22 mouse cellular contexts compared by ENCODE assay signal in the genomic region with DNA sequence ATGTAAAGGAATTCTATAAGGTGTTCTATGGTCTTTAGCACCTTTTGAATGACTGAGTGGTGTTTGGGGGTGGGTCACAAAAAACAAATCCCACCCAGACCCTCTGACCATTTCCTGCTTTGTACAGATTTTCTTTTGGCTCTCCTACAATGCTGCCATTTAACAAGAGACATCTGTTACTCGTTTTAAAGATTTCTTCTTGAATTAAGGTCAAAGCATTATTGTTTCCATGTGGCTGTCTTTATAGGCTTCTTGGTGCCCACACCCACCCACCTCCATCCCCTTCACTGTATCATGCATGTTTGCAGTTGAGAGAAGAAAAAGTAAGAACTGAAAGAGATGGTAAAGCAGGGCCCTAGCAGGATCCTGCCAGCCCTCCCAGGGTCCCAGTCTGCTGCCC. TPM values are rescaled to one million over a fixed set of nuclear protein-coding genes. Genes with fewer than 3 reads are reported as not detected.
A peak's percentile ranks its signal among the peaks of the same experiment; 100 is the strongest.
DNase-seq lines count a peak whose midpoint lies in the region; ATAC-seq and TF ChIP-seq lines count a peak whose summit lies in the region.
"Had no signal": no experiment of that assay in that cellular context is flagged by ENCODE, and none has a peak within 500 bp of the region (broad histone marks: within the 10 kb centered on the region; RNA-seq: fewer than 3 reads in every experiment).

No protein-coding gene starts in this region.

- DNase-seq in embryo, embryonic 10.5 days (ENCODE audit: low spot score): peak; percentile 16
- peak; percentile 81 for DNase-seq in embryonic facial prominence, embryonic 11.5 days (ENCODE audit: low spot score)
- peak; percentile 57 for DNase-seq in hindlimb bud, embryonic 11.5 days (ENCODE audit: extremely low spot score, low read depth, low spot score)
- no peak for DNase-seq in heart, embryonic 10.5 days (ENCODE audit: low spot score)
- no peak for DNase-seq in forebrain, postnatal 0 days
- DNase-seq in right cerebral cortex, postnatal 25 days: no peak
- DNase-seq: adrenal gland, adult 8-10 months; cerebellum, adult 11-12 months; cerebellum, adult 9-10 months; cerebellum, postnatal 36 days; gastrocnemius, postnatal 14 days; heart, adult 2 months; kidney, adult 2 months had no signal

- H3K4me1 ChIP-seq in embryonic facial prominence, embryonic 11.5 days (ENCODE audit: control insufficient read depth, insufficient read depth, low read length): no peaks in the 10 kb centered on the region
- H3K4me1 ChIP-seq in limb, embryonic 13.5 days: peaks cover 20% of the 10 kb centered on the region
- no peaks in the 10 kb centered on the region for H3K4me1 ChIP-seq in heart, embryonic 10.5 days
- no peaks in the 10 kb centered on the region for H3K4me1 ChIP-seq in forebrain, postnatal 0 days (ENCODE audit: insufficient read depth)
- H3K4me1 ChIP-seq in midbrain, embryonic 15.5 days: no peaks in the 10 kb centered on the region
- H3K4me1 ChIP-seq: forebrain, embryonic 13.5 days; heart, embryonic 12.5 days; hindbrain, embryonic 10.5 days had no signal

- no peak overlapping the region for H3K27ac ChIP-seq in embryonic facial prominence, embryonic 11.5 days (replicated peaks; ENCODE audit: low read depth, low read length)
- peak overlapping the region; percentile 70; the same call in 1 of the 2 replicates for H3K27ac ChIP-seq in limb, embryonic 13.5 days
- H3K27ac ChIP-seq in heart, embryonic 10.5 days: no peak overlapping the region
- H3K27ac ChIP-seq in forebrain, postnatal 0 days (ENCODE audit: low read depth, low read length): no peak overlapping the region
- no peak overlapping the region for H3K27ac ChIP-seq in midbrain, embryonic 15.5 days
- H3K27ac ChIP-seq: embryonic facial prominence, embryonic 12.5 days; forebrain, embryonic 13.5 days; heart, adult 2 months; hindbrain, embryonic 10.5 days; hindbrain, embryonic 14.5 days had no signal

- TF ChIP-seq CTCF in forebrain, postnatal 0 days (IDR thresholded peaks at IDR 0.05; ENCODE audit: low read depth): no peak

- H3K9me3 ChIP-seq in embryonic facial prominence, embryonic 11.5 days (replicated peaks; ENCODE audit: control insufficient read depth, low read length): no peaks in the 10 kb centered on the region
- no peaks in the 10 kb centered on the region for H3K9me3 ChIP-seq in limb, embryonic 13.5 days
- no peaks in the 10 kb centered on the region for H3K9me3 ChIP-seq in heart, embryonic 10.5 days
- H3K9me3 ChIP-seq in forebrain, postnatal 0 days (ENCODE audit: low read length): no peaks in the 10 kb centered on the region
- H3K9me3 ChIP-seq in midbrain, embryonic 15.5 days: no peaks in the 10 kb centered on the region
- H3K9me3 ChIP-seq: embryonic facial prominence, embryonic 12.5 days; forebrain, embryonic 13.5 days; heart, embryonic 12.5 days; hindbrain, embryonic 10.5 days had no signal

- WGBS in embryonic facial prominence, embryonic 11.5 days: 37% methylated on average over 1 of the region's 1 CpGs
- WGBS in limb, embryonic 13.5 days: 7% methylated on average over 1 of the region's 1 CpGs
- WGBS in heart, embryonic 10.5 days: 59% methylated on average over 1 of the region's 1 CpGs
- 57% methylated on average over 1 of the region's 1 CpGs for WGBS in forebrain, postnatal 0 days
- WGBS in midbrain, embryonic 15.5 days: 64% methylated on average over 1 of the region's 1 CpGs

- no peak overlapping the region for H3K4me3 ChIP-seq in embryonic facial prominence, embryonic 11.5 days (ENCODE audit: low read depth, low read length)
- no peak overlapping the region for H3K4me3 ChIP-seq in limb, embryonic 13.5 days
- H3K4me3 ChIP-seq in heart, embryonic 10.5 days: no peak overlapping the region
- no peak overlapping the region for H3K4me3 ChIP-seq in forebrain, postnatal 0 days (ENCODE audit: low read depth, low read length)
- H3K4me3 ChIP-seq in midbrain, embryonic 15.5 days: no peak overlapping the region
- H3K4me3 ChIP-seq: embryonic facial prominence, embryonic 12.5 days; forebrain, embryonic 13.5 days; heart, adult 2 months; heart, embryonic 12.5 days; hindbrain, embryonic 10.5 days had no signal

- H3K9ac ChIP-seq in embryonic facial prominence, embryonic 11.5 days (replicated peaks; ENCODE audit: low read length): no peak overlapping the region
- no peak overlapping the region for H3K9ac ChIP-seq in limb, embryonic 13.5 days
- H3K9ac ChIP-seq in forebrain, postnatal 0 days: no peak overlapping the region
- H3K9ac ChIP-seq in midbrain, embryonic 15.5 days: no peak overlapping the region
- H3K9ac ChIP-seq: embryonic facial prominence, embryonic 12.5 days; forebrain, embryonic 13.5 days; heart, embryonic 12.5 days; hindbrain, embryonic 14.5 days had no signal

- H3K36me3 ChIP-seq in embryonic facial prominence, embryonic 11.5 days (replicated peaks; ENCODE audit: control insufficient read depth, insufficient read depth, low read depth, low read length): no peaks in the 10 kb centered on the region
- peaks cover 31% of the 10 kb centered on the region for H3K36me3 ChIP-seq in limb, embryonic 13.5 days
- H3K36me3 ChIP-seq in heart, embryonic 10.5 days: peaks cover 27% of the 10 kb centered on the region
- H3K36me3 ChIP-seq in forebrain, postnatal 0 days (ENCODE audit: insufficient read depth): peaks cover 47% of the 10 kb centered on the region
- H3K36me3 ChIP-seq in midbrain, embryonic 15.5 days (replicated peaks): peaks cover 35% of the 10 kb centered on the region

- H3K4me2 ChIP-seq in embryonic facial prominence, embryonic 11.5 days (ENCODE audit: low read depth, low read length): no peak overlapping the region
- no peak overlapping the region; the same call in 1 of the 2 replicates for H3K4me2 ChIP-seq in limb, embryonic 13.5 days (replicated peaks)
- H3K4me2 ChIP-seq in forebrain, postnatal 0 days (ENCODE audit: low read depth): no peak overlapping the region
- no peak overlapping the region for H3K4me2 ChIP-seq in midbrain, embryonic 15.5 days
- H3K4me2 ChIP-seq: embryonic facial prominence, embryonic 12.5 days; forebrain, embryonic 13.5 days; heart, embryonic 12.5 days; hindbrain, embryonic 14.5 days had no signal

- no peaks in the 10 kb centered on the region for H3K27me3 ChIP-seq in embryonic facial prominence, embryonic 11.5 days (ENCODE audit: control insufficient read depth, insufficient read depth, low read length)
- H3K27me3 ChIP-seq in limb, embryonic 13.5 days: no peaks in the 10 kb centered on the region
- H3K27me3 ChIP-seq in heart, embryonic 10.5 days (ENCODE audit: insufficient read depth, poor library complexity, severe bottlenecking): no peaks in the 10 kb centered on the region
- H3K27me3 ChIP-seq in forebrain, postnatal 0 days (ENCODE audit: insufficient read depth, low read length): no peaks in the 10 kb centered on the region
- no peaks in the 10 kb centered on the region for H3K27me3 ChIP-seq in midbrain, embryonic 15.5 days (replicated peaks)
- H3K27me3 ChIP-seq: CH12.LX; embryonic facial prominence, embryonic 12.5 days; forebrain, embryonic 13.5 days; heart, embryonic 12.5 days had no signal

- peak; percentile 52; the same call in 1 of the 2 replicates for ATAC-seq in embryonic facial prominence, embryonic 11.5 days (replicated peaks; ENCODE audit: insufficient number of reproducible peaks, low FRiP score, low TSS enrichment, low read depth)
- ATAC-seq in limb, embryonic 13.5 days (ENCODE audit: low FRiP score, low read depth): peak; percentile 75; the same call in 1 of the 2 replicates
- no peak for ATAC-seq in forebrain, postnatal 0 days
- ATAC-seq in midbrain, embryonic 15.5 days (replicated peaks): no peak
- ATAC-seq: forebrain, embryonic 13.5 days; intestine, embryonic 16.5 days had no signal

RNA-seq across cellular contexts. Expression of a gene that starts 44.8 kb away (rescaled TPM):
- 63.0 and 69.6 TPM in 2 replicates for polyA plus RNA-seq in embryonic facial prominence, embryonic 11.5 days (2014; fragmentation: Nextera tagmentation; extraction: Ambion mirVana)
- 42.4 and 44.5 TPM in 2 replicates for polyA plus RNA-seq in limb, embryonic 13.5 days (2015; fragmentation: Nextera tagmentation; extraction: Ambion mirVana)
- polyA plus RNA-seq in heart, embryonic 10.5 days (2016; fragmentation: Nextera tagmentation; extraction: Ambion mirVana): 36.8 and 43.8 TPM in 2 replicates
- total RNA-seq in forebrain, postnatal 0 days (2014; rRNA removed): 20.5 and 22.5 TPM in 2 replicates
- polyA plus RNA-seq in forebrain, postnatal 0 days (2015; fragmentation: Nextera tagmentation; extraction: Ambion mirVana): 18.1 and 23.3 TPM in 2 replicates
- 36.6 and 44.3 TPM in 2 replicates for polyA plus RNA-seq in midbrain, embryonic 15.5 days (2015; fragmentation: Nextera tagmentation; extraction: Ambion mirVana)

RNA-seq across cellular contexts. Expression of a gene that starts 44.8 kb away (rescaled TPM):
- polyA plus RNA-seq in embryonic facial prominence, embryonic 11.5 days (2014; fragmentation: Nextera tagmentation; extraction: Ambion mirVana): 33.9 and 35.2 TPM in 2 replicates
- polyA plus RNA-seq in limb, embryonic 13.5 days (2015; fragmentation: Nextera tagmentation; extraction: Ambion mirVana): 30.5 and 32.1 TPM in 2 replicates
- polyA plus RNA-seq in heart, embryonic 10.5 days (2016; fragmentation: Nextera tagmentation; extraction: Ambion mirVana): 24.9 and 25.4 TPM in 2 replicates
- total RNA-seq in forebrain, postnatal 0 days (2014; rRNA removed): 27.5 and 27.8 TPM in 2 replicates
- polyA plus RNA-seq in forebrain, postnatal 0 days (2015; fragmentation: Nextera tagmentation; extraction: Ambion mirVana): 29.9 and 33.2 TPM in 2 replicates
- polyA plus RNA-seq in midbrain, embryonic 15.5 days (2015; fragmentation: Nextera tagmentation; extraction: Ambion mirVana): 37.8 and 39.2 TPM in 2 replicates

Comparison
In these comparisons a context has a peak if more than half of its experiments do, and no peak if none do; other contexts are left out.
1. DNase-seq: peak in embryo, embryonic 10.5 days (single experiment), embryonic facial prominence, embryonic 11.5 days (single experiment) and hindlimb bud, embryonic 11.5 days (single experiment); none in heart, embryonic 10.5 days (single experiment), forebrain, postnatal 0 days (single experiment) and right cerebral cortex, postnatal 25 days (single experiment).
2. ATAC-seq: peak in embryonic facial prominence, embryonic 11.5 days (single experiment) and limb, embryonic 13.5 days (single experiment); none in forebrain, postnatal 0 days (single experiment) and midbrain, embryonic 15.5 days (single experiment).